Mouse (Mus musculus) C2C12 (cell line): ENCODE measurements at regions not wholly inside any gene's neighbourhood (a gene's known extent, or its start where the extent isn't known, plus 50 kb on each side); places are given as distances from the start of the nearest gene placed in this dataset.

ENCODE experiments used
- CTCF ChIP-seq: IDR thresholded peaks from one replicate; pipeline ENCODE4 v1.5.1; 2011; ENCODE audit not compliant: control insufficient read depth, insufficient read depth, insufficient read length
- MAX ChIP-seq: IDR thresholded peaks from one replicate; pipeline ENCODE4 v1.6.1; 2011; ENCODE audit warnings: mild to moderate bottlenecking, control low read depth

- TF ChIP-seq CTCF (no peak), MAX (no peak)
These were observed 104.0 kb upstream of the Atp5g3 start for GRCm38 (mm10) chr2:74015146-74015545.
